Mouse (Mus musculus) c-Kit-positive CD71-positive TER-119-positive erythroid progenitor cells, embryonic 14.5 days (primary cell): Measurements from ENCODE around the gene Tprn.
A peak's percentile ranks its signal among the peaks of the same experiment; 100 is the strongest.

ENCODE experiments used
- DNase-seq: peaks from one replicate; pipeline ENCODE4 v3.0.0-alpha.2; 2013; ENCODE audit warnings: low spot score

The Tprn gene

GRCm38 (mm10) chr2:25265897-25266656 is 3.7 kb downstream of the Tprn start:
- no peak for DNase-seq

- DNase-seq = no peak
These were observed 4.3 kb downstream of the Tprn start for GRCm38 (mm10) chr2:25266720-25267119.

- DNase-seq = no peak
These were observed 4.8 kb downstream of the Tprn start for GRCm38 (mm10) chr2:25267241-25267640.

- DNase-seq = no peak
These were observed 5.4 kb downstream of the Tprn start for GRCm38 (mm10) chr2:25267746-25268309.

- peak; percentile 97 for DNase-seq
These were observed 9.6 kb downstream of the Tprn start, which contains the start of the genes Ssna1 and Anapc2 for GRCm38 (mm10) chr2:25271827-25272511. Gene Ssna1, minus strand, starts transcription at chr2:25272438. Gene Anapc2, plus strand, starts transcription at chr2:25272478.

- DNase-seq = no peak
These were observed 10.1 kb downstream of the Tprn start for GRCm38 (mm10) chr2:25272515-25272914.

GRCm38 (mm10) chr2:25273010-25273409 is 10.6 kb downstream of the Tprn start:
- DNase-seq = no peak

GRCm38 (mm10) chr2:25278928-25279882 is 16.8 kb downstream of the Tprn start:
- peak; percentile 86 for DNase-seq

GRCm38 (mm10) chr2:25285551-25285950 is 23.1 kb downstream of the Tprn start:
- no peak for DNase-seq

GRCm38 (mm10) chr2:25286314-25286713 is 23.9 kb downstream of the Tprn start:
- no peak for DNase-seq

- DNase-seq = no peak
These were observed 24.6 kb downstream of the Tprn start for GRCm38 (mm10) chr2:25286837-25287636.

- no peak for DNase-seq
These were observed 25.7 kb downstream of the Tprn start, which contains the start of gene Tmem210 for GRCm38 (mm10) chr2:25287927-25288649. Gene Tmem210, plus strand, starts transcription at chr2:25288145.

- DNase-seq = no peak
These were observed 26.4 kb downstream of the Tprn start for GRCm38 (mm10) chr2:25288734-25289345.

GRCm38 (mm10) chr2:25289651-25290050 is 27.2 kb downstream of the Tprn start, which contains the start of gene Lrrc26:
Gene Lrrc26, plus strand, starts transcription at chr2:25289915.
- no peak for DNase-seq

- DNase-seq = no peak
These were observed 27.8 kb downstream of the Tprn start for GRCm38 (mm10) chr2:25290101-25290815.

GRCm38 (mm10) chr2:25290816-25291130 is 28.4 kb downstream of the Tprn start:
- no peak for DNase-seq

GRCm38 (mm10) chr2:25291184-25292053 is 29.0 kb downstream of the Tprn start:
- no peak for DNase-seq

- no peak for DNase-seq
These were observed 29.7 kb downstream of the Tprn start for GRCm38 (mm10) chr2:25292054-25292544.
